Mouse (Mus musculus): ENCODE measurements around the gene Cyp46a1. TPM values are rescaled to one million over a fixed set of nuclear protein-coding genes. Genes with fewer than 3 reads are reported as not detected.

Gene Cyp46a1
- polyA plus RNA-seq, 1 experiment from 2014 or later = 8.8 TPM

GRCm38 (mm10) chr12:108348151-108348550 lies 14.0 kb downstream of the Cyp46a1 start:
- Histone ChIP-seq H3K9me3 (no peaks in the 10 kb centered on the region), H3K4me1 (peaks cover 9% of the 10 kb centered on the region), H3K27ac (no peak overlapping the region), H3K4me2 (replicated peaks) (no peak overlapping the region), H3K4me3 (no peak overlapping the region), H3K36me3 (no peaks in the 10 kb centered on the region), H3K27me3 (peaks cover 43% of the 10 kb centered on the region), H3K9ac (no peak overlapping the region)
- ATAC-seq (ENCODE audit: low FRiP score, low read depth) = no peak
- WGBS = 76% methylated on average over 8 of the region's 8 CpGs

- H3K9ac ChIP-seq = no peak overlapping the region
- no peak overlapping the region for H3K4me3 ChIP-seq
- no peak overlapping the region for H3K27ac ChIP-seq
- H3K27me3 ChIP-seq = peaks cover 49% of the 10 kb centered on the region
- WGBS = 66% methylated on average over 5 of the region's 5 CpGs
- no peak for ATAC-seq (ENCODE audit: low FRiP score, low read depth)
- H3K4me1 ChIP-seq = peaks cover 12% of the 10 kb centered on the region
- no peaks in the 10 kb centered on the region for H3K36me3 ChIP-seq
- no peak overlapping the region for H3K4me2 ChIP-seq (replicated peaks)
- no peaks in the 10 kb centered on the region for H3K9me3 ChIP-seq
Measured at GRCm38 (mm10) chr12:108349026-108349425, 14.8 kb downstream of the Cyp46a1 start.

- peaks cover 57% of the 10 kb centered on the region for H3K27me3 ChIP-seq
- no peak for ATAC-seq (ENCODE audit: low FRiP score, low read depth)
Measured at GRCm38 (mm10) chr12:108350931-108351330, 16.8 kb downstream of the Cyp46a1 start.

GRCm38 (mm10) chr12:108352371-108353136 lies 18.4 kb downstream of the Cyp46a1 start:
- peak overlapping the region; percentile 48; the same call in 1 of the 2 replicates for H3K9ac ChIP-seq
- 0 out of 2 replicates have a peak, but pooled peaks cover 5% of the 10 kb centered on the region for H3K9me3 ChIP-seq
- peaks cover 57% of the 10 kb centered on the region for H3K27me3 ChIP-seq
- H3K4me2 ChIP-seq (replicated peaks) = peak overlapping the region; percentile 62
- peak; percentile 57; the same call in 1 of the 2 replicates for ATAC-seq (ENCODE audit: low FRiP score, low read depth)
- H3K4me3 ChIP-seq = peak overlapping the region; percentile 30
- H3K4me1 ChIP-seq = peaks cover 12% of the 10 kb centered on the region
- WGBS = 8% methylated on average over 35 of the region's 35 CpGs
- H3K36me3 ChIP-seq = no peaks in the 10 kb centered on the region
- H3K27ac ChIP-seq = no peak overlapping the region

More at GRCm38 (mm10) chr12:108350931-108351330, 16.8 kb downstream of the Cyp46a1 start:
- 0 out of 2 replicates have a peak, but pooled peaks cover 3% of the 10 kb centered on the region for H3K9me3 ChIP-seq
- H3K4me3 ChIP-seq = no peak overlapping the region
- no peak overlapping the region for H3K4me2 ChIP-seq (replicated peaks)
- H3K9ac ChIP-seq = no peak overlapping the region
- no peak overlapping the region for H3K27ac ChIP-seq
- WGBS = 86% methylated on average over 10 of the region's 10 CpGs
- H3K36me3 ChIP-seq = no peaks in the 10 kb centered on the region
- peaks cover 12% of the 10 kb centered on the region for H3K4me1 ChIP-seq

GRCm38 (mm10) chr12:108354284-108354683 lies 20.1 kb downstream of the Cyp46a1 start:
- Histone ChIP-seq H3K9me3 (0 out of 2 replicates have a peak, but pooled peaks cover 5% of the 10 kb centered on the region), H3K36me3 (no peaks in the 10 kb centered on the region), H3K4me2 (replicated peaks) (no peak overlapping the region), H3K4me3 (no peak overlapping the region), H3K27me3 (peaks cover 57% of the 10 kb centered on the region), H3K9ac (no peak overlapping the region), H3K27ac (no peak overlapping the region), H3K4me1 (peaks cover 12% of the 10 kb centered on the region)
- 66% methylated on average over 2 of the region's 2 CpGs for WGBS
- ATAC-seq (ENCODE audit: low FRiP score, low read depth) = no peak

GRCm38 (mm10) chr12:108355271-108355670 lies 21.1 kb downstream of the Cyp46a1 start:
- Histone ChIP-seq H3K9ac (no peak overlapping the region), H3K4me3 (no peak overlapping the region), H3K9me3 (0 out of 2 replicates have a peak, but pooled peaks cover 5% of the 10 kb centered on the region), H3K27ac (no peak overlapping the region), H3K4me2 (replicated peaks) (no peak overlapping the region), H3K4me1 (peaks cover 12% of the 10 kb centered on the region), H3K36me3 (no peaks in the 10 kb centered on the region), H3K27me3 (peaks cover 48% of the 10 kb centered on the region)
- ATAC-seq (ENCODE audit: low FRiP score, low read depth) = no peak
- WGBS = 94% methylated on average over 1 of the region's 1 CpGs

GRCm38 (mm10) chr12:108355986-108356385 lies 21.8 kb downstream of the Cyp46a1 start:
- no peaks in the 10 kb centered on the region for H3K36me3 ChIP-seq
- H3K4me2 ChIP-seq (replicated peaks) = no peak overlapping the region
- H3K4me1 ChIP-seq = peaks cover 12% of the 10 kb centered on the region
- no peak overlapping the region for H3K4me3 ChIP-seq
- H3K9me3 ChIP-seq = 0 out of 2 replicates have a peak, but pooled peaks cover 5% of the 10 kb centered on the region
- H3K9ac ChIP-seq = no peak overlapping the region
- ATAC-seq (ENCODE audit: low FRiP score, low read depth) = no peak
- H3K27ac ChIP-seq = no peak overlapping the region
- H3K27me3 ChIP-seq = peaks cover 41% of the 10 kb centered on the region

GRCm38 (mm10) chr12:108363796-108364195 lies 29.6 kb downstream of the Cyp46a1 start:
- H3K4me3 ChIP-seq = no peak overlapping the region
- H3K4me1 ChIP-seq = peaks cover 22% of the 10 kb centered on the region
- peak; percentile 71 for ATAC-seq (ENCODE audit: low FRiP score, low read depth)
- H3K4me2 ChIP-seq (replicated peaks) = no peak overlapping the region
- H3K27me3 ChIP-seq = no peaks in the 10 kb centered on the region
- H3K9me3 ChIP-seq = no peaks in the 10 kb centered on the region
- no peaks in the 10 kb centered on the region for H3K36me3 ChIP-seq
- WGBS = 3% methylated on average over 5 of the region's 5 CpGs
- no peak overlapping the region for H3K9ac ChIP-seq
- H3K27ac ChIP-seq = no peak overlapping the region

- Histone ChIP-seq H3K4me1 (peaks cover 30% of the 10 kb centered on the region), H3K9ac (no peak overlapping the region), H3K4me2 (replicated peaks) (no peak overlapping the region), H3K27ac (no peak overlapping the region), H3K9me3 (no peaks in the 10 kb centered on the region), H3K27me3 (no peaks in the 10 kb centered on the region), H3K4me3 (no peak overlapping the region), H3K36me3 (no peaks in the 10 kb centered on the region)
- ATAC-seq (ENCODE audit: low FRiP score, low read depth) = no peak
- 12% methylated on average over 3 of the region's 3 CpGs for WGBS
Measured at GRCm38 (mm10) chr12:108365340-108365739, 31.2 kb downstream of the Cyp46a1 start.

- no peak overlapping the region for H3K4me3 ChIP-seq
- H3K36me3 ChIP-seq = no peaks in the 10 kb centered on the region
- no peak overlapping the region for H3K9ac ChIP-seq
- H3K4me1 ChIP-seq = peaks cover 36% of the 10 kb centered on the region
- ATAC-seq (ENCODE audit: low FRiP score, low read depth) = no peak
- H3K27ac ChIP-seq = no peak overlapping the region
- H3K9me3 ChIP-seq = no peaks in the 10 kb centered on the region
- 64% methylated on average over 7 of the region's 7 CpGs for WGBS
- H3K27me3 ChIP-seq = no peaks in the 10 kb centered on the region
- no peak overlapping the region for H3K4me2 ChIP-seq (replicated peaks)
Measured at GRCm38 (mm10) chr12:108365868-108366267, 31.7 kb downstream of the Cyp46a1 start.

GRCm38 (mm10) chr12:108367909-108368308 lies 33.7 kb downstream of the Cyp46a1 start:
- Histone ChIP-seq H3K27ac (no peak overlapping the region), H3K36me3 (no peaks in the 10 kb centered on the region), H3K9me3 (no peaks in the 10 kb centered on the region), H3K27me3 (no peaks in the 10 kb centered on the region), H3K9ac (no peak overlapping the region), H3K4me2 (replicated peaks) (no peak overlapping the region), H3K4me3 (no peak overlapping the region), H3K4me1 (peaks cover 56% of the 10 kb centered on the region)
- WGBS = 79% methylated on average over 2 of the region's 2 CpGs
- no peak for ATAC-seq (ENCODE audit: low FRiP score, low read depth)

- Histone ChIP-seq H3K9ac (no peak overlapping the region), H3K27ac (no peak overlapping the region), H3K4me3 (no peak overlapping the region), H3K4me1 (peaks cover 65% of the 10 kb centered on the region), H3K27me3 (no peaks in the 10 kb centered on the region), H3K9me3 (no peaks in the 10 kb centered on the region), H3K36me3 (no peaks in the 10 kb centered on the region), H3K4me2 (replicated peaks) (no peak overlapping the region)
- ATAC-seq (ENCODE audit: low FRiP score, low read depth) = no peak
- WGBS = 54% methylated on average over 5 of the region's 5 CpGs
Measured at GRCm38 (mm10) chr12:108368921-108369320, 34.7 kb downstream of the Cyp46a1 start.
